Mouse (Mus musculus): ENCODE results near the gene Mob3a. TPM values are rescaled to one million over a fixed set of nuclear protein-coding genes. Genes with fewer than 3 reads are reported as not detected.

Mob3a gene
- polyA plus RNA-seq, 1 experiment = 34.2 TPM

DNA sequence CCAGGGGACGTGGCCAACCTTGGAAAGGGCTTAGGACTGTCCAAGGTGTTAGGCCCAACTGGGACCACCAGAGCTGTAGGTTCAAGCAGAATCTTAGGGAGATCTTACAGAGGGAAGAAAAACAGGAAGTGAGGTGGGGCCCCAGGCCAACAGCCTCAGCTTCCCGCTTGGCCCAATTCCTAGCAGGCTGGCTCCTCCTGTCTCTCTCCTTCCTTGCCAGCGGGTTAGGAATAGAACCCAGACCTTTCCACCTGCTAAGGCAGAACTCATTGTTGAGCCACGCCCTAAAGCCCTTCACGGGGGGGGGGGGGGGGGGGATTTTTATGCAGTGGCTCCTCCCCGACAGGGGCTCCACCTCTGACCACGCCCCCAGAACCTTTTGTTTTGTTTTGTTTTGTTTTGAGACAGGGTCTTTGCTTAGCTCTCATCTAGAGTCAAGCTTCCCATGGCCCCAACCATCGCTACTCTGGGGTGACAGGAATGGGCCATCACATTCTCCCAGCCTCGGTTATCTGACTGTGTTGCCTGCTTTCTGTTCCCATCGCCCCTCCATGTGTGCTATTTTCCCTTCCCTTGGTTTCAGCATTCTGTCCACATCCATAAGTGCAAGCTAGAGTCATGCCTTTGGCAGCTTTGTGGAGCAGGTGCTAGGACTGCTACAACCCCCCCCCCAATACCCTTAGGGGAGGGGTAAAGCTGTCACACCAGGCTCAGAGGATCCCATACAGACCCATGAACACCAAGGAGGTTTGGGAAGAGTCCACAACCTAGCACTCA lies 23.0 kb downstream of the Mob3a start:
- Histone ChIP-seq H3K79me3 (ENCODE audit: low read depth) (peaks cover 14% of the 10 kb centered on the region), H3ac (ENCODE audit: control insufficient read depth, insufficient read length, low read depth) (no peak overlapping the region), H3K27me3 (ENCODE audit: control insufficient read depth, insufficient read depth, insufficient read length) (no peaks in the 10 kb centered on the region), H3K4me3 (ENCODE audit: insufficient read depth, poor library complexity, severe bottlenecking) (no peak overlapping the region), H3K79me2 (ENCODE audit: control insufficient read depth, insufficient read depth) (peaks cover 22% of the 10 kb centered on the region), H3K36me3 (ENCODE audit: control insufficient read depth, insufficient read depth) (no peaks in the 10 kb centered on the region)
- TF ChIP-seq CTCF (IDR thresholded peaks at IDR 0.05; ENCODE audit: control insufficient read depth, insufficient read depth, insufficient read length) (no peak), MYOG (IDR thresholded peaks at IDR 0.05; ENCODE audit: control insufficient read depth, extremely low read depth, insufficient read length) (no peak), MYOD1 (IDR thresholded peaks at IDR 0.05; ENCODE audit: control insufficient read depth, insufficient read length, low read depth) (no peak), FOSL1 (IDR thresholded peaks at IDR 0.05; ENCODE audit: insufficient read depth, low read length, poor library complexity, severe bottlenecking) (no peak), USF1 (IDR thresholded peaks at IDR 0.05; ENCODE audit: low read depth) (no peak), MAX (IDR thresholded peaks at IDR 0.05) (no peak), CEBPB (IDR thresholded peaks at IDR 0.05; ENCODE audit: low read depth) (no peak)

DNA sequence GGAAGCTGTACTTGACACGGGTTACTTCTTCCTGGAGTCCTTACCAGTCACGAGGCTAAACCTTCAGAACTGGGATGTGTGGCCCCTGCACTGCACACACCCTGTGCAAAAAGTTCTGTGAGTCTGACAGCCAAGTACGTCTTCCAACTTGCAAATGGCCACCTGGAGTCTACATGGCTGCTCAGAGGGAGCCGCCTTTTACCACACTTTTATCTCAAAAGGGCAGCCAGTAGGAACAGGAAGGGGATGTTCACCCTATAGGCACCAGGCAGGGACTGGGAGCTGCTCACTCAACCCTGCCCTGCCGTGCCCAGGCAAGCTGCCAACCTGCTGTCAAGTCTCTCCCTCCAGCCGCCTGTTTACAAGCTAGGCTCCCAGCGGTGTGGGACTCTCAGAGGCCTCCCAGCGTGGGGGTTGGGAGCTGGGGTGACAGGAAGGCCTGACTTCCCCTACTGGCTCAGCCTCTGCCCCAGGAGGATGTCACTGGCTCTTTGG lies 23.8 kb downstream of the Mob3a start, which contains the start of gene Mknk2:
Mknk2 (minus strand) TSS at position 171 of the 495 bp plus-strand sequence.
- Histone ChIP-seq H3K4me3 (ENCODE audit: insufficient read depth, poor library complexity, severe bottlenecking) (peak within 1 kb of the TSS; percentile 40), H3K79me3 (ENCODE audit: low read depth) (peaks cover 19% of the 10 kb centered on the region), H3K79me2 (ENCODE audit: control insufficient read depth, insufficient read depth) (peaks cover 30% of the 10 kb centered on the region), H3K27me3 (ENCODE audit: control insufficient read depth, insufficient read depth, insufficient read length) (no peaks in the 10 kb centered on the region), H3ac (ENCODE audit: control insufficient read depth, insufficient read length, low read depth) (peak within 1 kb of the TSS; percentile 35), H3K36me3 (ENCODE audit: control insufficient read depth, insufficient read depth) (no peaks in the 10 kb centered on the region)
- TF ChIP-seq MAX (IDR thresholded peaks at IDR 0.05) (peak; percentile 51), CEBPB (IDR thresholded peaks at IDR 0.05; ENCODE audit: low read depth) (no peak), MYOD1 (IDR thresholded peaks at IDR 0.05; ENCODE audit: control insufficient read depth, insufficient read length, low read depth) (no peak)

DNA sequence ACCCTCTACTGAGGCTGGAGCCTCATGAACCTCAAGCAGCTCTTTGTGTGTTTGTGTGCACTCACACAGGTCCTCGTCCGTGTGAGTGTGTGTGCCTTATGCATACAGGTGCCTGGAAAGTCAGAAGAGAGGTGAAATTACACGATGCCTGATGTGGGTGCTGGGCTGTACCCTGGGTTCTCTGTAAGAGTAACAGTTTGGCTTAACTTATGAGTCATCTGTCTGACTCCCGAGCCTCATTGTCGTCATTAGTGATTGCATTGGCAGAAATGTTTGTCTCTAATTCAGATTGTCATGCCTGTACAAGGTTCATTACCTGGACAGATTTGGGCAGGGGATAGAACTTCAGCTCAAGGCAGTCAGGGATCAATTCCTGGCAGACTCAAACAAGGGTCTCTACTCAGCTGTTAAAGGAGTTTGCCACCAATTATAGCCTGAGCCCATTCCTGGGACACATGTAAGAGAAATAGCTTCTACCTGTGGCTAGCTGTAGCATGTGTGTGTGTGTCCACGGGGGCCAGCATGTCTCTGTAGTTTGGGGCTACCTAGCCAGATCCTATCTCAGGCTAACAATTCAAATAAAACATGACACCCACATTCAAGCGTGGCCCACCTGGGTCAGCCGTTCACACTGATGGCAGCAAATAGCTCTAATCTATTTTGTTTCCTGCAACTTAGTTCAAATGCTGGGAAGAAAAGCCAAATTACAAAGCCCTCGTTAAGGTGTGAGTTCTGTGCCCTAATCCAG lies 24.5 kb downstream of the Mob3a start:
- TF ChIP-seq FOSL1 (IDR thresholded peaks at IDR 0.05; ENCODE audit: insufficient read depth, low read length, poor library complexity, severe bottlenecking) = no peak
- no peak for TF ChIP-seq MAX (IDR thresholded peaks at IDR 0.05)
- no peak for TF ChIP-seq CEBPB (IDR thresholded peaks at IDR 0.05; ENCODE audit: low read depth)
- TF ChIP-seq USF1 (IDR thresholded peaks at IDR 0.05; ENCODE audit: low read depth) = no peak
- no peak for TF ChIP-seq CTCF (IDR thresholded peaks at IDR 0.05; ENCODE audit: control insufficient read depth, insufficient read depth, insufficient read length)
- TF ChIP-seq MYOD1 (IDR thresholded peaks at IDR 0.05; ENCODE audit: control insufficient read depth, insufficient read length, low read depth) = no peak
- no peak for TF ChIP-seq MYOG (IDR thresholded peaks at IDR 0.05; ENCODE audit: control insufficient read depth, extremely low read depth, insufficient read length)
- peaks cover 37% of the 10 kb centered on the region for H3K79me2 ChIP-seq (ENCODE audit: control insufficient read depth, insufficient read depth)
- H3ac ChIP-seq (ENCODE audit: control insufficient read depth, insufficient read length, low read depth) = peak overlapping the region; percentile 35
- H3K27me3 ChIP-seq (ENCODE audit: control insufficient read depth, insufficient read depth, insufficient read length) = no peaks in the 10 kb centered on the region
- peaks cover 25% of the 10 kb centered on the region for H3K79me3 ChIP-seq (ENCODE audit: low read depth)
- peak overlapping the region; percentile 40 for H3K4me3 ChIP-seq (ENCODE audit: insufficient read depth, poor library complexity, severe bottlenecking)
- H3K36me3 ChIP-seq (ENCODE audit: control insufficient read depth, insufficient read depth) = no peaks in the 10 kb centered on the region

DNA sequence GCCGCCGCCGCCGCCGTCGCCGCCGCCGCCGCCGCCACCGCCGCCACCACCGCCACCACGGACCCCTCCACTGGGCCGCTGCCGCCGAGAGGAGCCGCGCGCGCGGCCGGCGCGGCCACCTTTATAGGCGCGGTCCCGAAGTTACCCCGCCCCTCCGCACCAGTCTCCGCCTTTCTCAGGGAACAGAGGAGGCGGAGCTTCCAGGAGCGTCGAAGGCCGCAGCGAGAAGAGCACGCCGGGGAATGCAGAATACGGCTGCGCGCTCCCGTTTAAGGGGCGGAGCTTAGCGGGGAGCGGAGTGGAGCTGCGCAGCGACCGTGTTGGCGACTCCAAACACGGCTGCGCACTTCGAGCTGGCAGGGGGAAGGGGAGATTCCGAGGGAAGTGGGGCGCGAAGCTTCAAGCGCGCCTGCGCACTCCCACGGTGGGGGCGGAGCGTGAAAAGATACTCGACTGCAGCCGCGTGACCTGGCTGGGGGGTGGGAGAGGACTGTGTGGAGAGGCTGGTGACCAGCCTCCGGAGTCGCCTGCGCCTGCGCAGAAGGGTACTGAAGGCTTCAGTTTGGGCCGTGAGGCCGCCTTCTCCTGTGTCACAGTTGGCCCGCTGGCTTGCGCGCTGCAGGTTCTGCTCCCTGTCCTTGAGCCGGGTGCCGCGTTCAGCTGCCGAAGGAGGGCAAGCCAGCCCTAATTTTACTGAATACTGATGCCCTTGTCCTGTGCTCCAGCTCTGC lies 25.4 kb downstream of the Mob3a start:
- Histone ChIP-seq H3K79me3 (ENCODE audit: low read depth) (peaks cover 30% of the 10 kb centered on the region), H3K4me3 (ENCODE audit: insufficient read depth, poor library complexity, severe bottlenecking) (peak overlapping the region; percentile 66), H3K79me2 (ENCODE audit: control insufficient read depth, insufficient read depth) (peaks cover 46% of the 10 kb centered on the region), H3ac (ENCODE audit: control insufficient read depth, insufficient read length, low read depth) (peak overlapping the region; percentile 94), H3K27me3 (ENCODE audit: control insufficient read depth, insufficient read depth, insufficient read length) (no peaks in the 10 kb centered on the region), H3K36me3 (ENCODE audit: control insufficient read depth, insufficient read depth) (peaks cover 4% of the 10 kb centered on the region)
- TF ChIP-seq USF1 (IDR thresholded peaks at IDR 0.05; ENCODE audit: low read depth) (peak; percentile 79), CEBPB (IDR thresholded peaks at IDR 0.05; ENCODE audit: low read depth) (no peak), FOSL1 (IDR thresholded peaks at IDR 0.05; ENCODE audit: insufficient read depth, low read length, poor library complexity, severe bottlenecking) (no peak), CTCF (IDR thresholded peaks at IDR 0.05; ENCODE audit: control insufficient read depth, insufficient read depth, insufficient read length) (no peak), MAX (IDR thresholded peaks at IDR 0.05) (peak; percentile 77), MYOD1 (IDR thresholded peaks at IDR 0.05; ENCODE audit: control insufficient read depth, insufficient read length, low read depth) (no peak), MYOG (IDR thresholded peaks at IDR 0.05; ENCODE audit: control insufficient read depth, extremely low read depth, insufficient read length) (no peak)

DNA sequence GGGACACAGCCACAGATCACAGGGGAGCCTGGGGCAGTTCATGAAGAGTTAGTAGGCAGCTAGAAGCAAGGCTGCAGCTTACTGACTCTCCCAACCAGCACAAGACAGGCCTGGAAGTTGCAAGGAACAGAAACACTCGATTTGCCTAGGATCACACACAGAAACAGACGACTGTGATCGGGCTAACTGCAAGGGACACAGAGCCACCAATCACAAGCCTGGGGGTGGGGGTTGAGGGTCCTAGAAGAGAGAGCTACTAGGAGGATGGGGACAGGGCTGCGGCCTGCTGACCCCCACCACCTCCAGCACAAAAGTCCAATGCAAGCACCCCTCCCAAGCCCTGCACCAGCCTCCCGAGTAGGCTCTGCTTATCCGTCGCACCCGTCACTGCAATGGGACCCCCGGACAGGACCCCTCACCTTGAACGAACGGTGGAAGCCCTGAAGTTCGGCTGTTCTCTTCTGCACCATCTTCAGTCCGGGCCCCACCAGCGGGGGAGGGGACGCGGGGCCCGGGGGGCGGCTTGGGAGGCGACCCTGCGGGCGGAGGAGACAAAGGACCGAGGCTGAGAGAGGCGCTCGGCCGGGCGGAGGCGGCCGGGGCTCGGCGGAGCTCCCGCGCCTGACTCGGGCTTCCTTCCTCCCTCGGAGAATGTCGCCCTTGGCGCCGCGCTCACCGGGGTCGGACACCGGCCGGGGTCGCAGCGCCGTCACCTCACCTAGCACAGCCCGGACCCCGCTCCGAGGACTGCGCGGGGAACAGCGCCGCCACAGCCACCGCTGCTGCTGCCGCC lies 26.2 kb downstream of the Mob3a start:
- H3ac ChIP-seq (ENCODE audit: control insufficient read depth, insufficient read length, low read depth) = peak overlapping the region; percentile 94
- H3K36me3 ChIP-seq (ENCODE audit: control insufficient read depth, insufficient read depth) = peaks cover 10% of the 10 kb centered on the region
- peaks cover 51% of the 10 kb centered on the region for H3K79me2 ChIP-seq (ENCODE audit: control insufficient read depth, insufficient read depth)
- H3K27me3 ChIP-seq (ENCODE audit: control insufficient read depth, insufficient read depth, insufficient read length) = no peaks in the 10 kb centered on the region
- peak overlapping the region; percentile 66 for H3K4me3 ChIP-seq (ENCODE audit: insufficient read depth, poor library complexity, severe bottlenecking)
- no peak for TF ChIP-seq MYOD1 (IDR thresholded peaks at IDR 0.05; ENCODE audit: control insufficient read depth, insufficient read length, low read depth)
- no peak for TF ChIP-seq MAX (IDR thresholded peaks at IDR 0.05)
- no peak for TF ChIP-seq MYOG (IDR thresholded peaks at IDR 0.05; ENCODE audit: control insufficient read depth, extremely low read depth, insufficient read length)
- no peak for TF ChIP-seq CTCF (IDR thresholded peaks at IDR 0.05; ENCODE audit: control insufficient read depth, insufficient read depth, insufficient read length)
- no peak for TF ChIP-seq USF1 (IDR thresholded peaks at IDR 0.05; ENCODE audit: low read depth)
- TF ChIP-seq FOSL1 (IDR thresholded peaks at IDR 0.05; ENCODE audit: insufficient read depth, low read length, poor library complexity, severe bottlenecking) = no peak
- TF ChIP-seq CEBPB (IDR thresholded peaks at IDR 0.05; ENCODE audit: low read depth) = no peak
- peaks cover 30% of the 10 kb centered on the region for H3K79me3 ChIP-seq (ENCODE audit: low read depth)

Data from C2C12 (cell line).